Mouse (Mus musculus) liver, adult 2 months (tissue): ENCODE measurements around the gene Shmt2.

Experiments used
- CTCF ChIP-seq: fragments of 200-500 bp; IDR thresholded peaks from 2 replicates; pipeline ENCODE4 v1.5.1; 2011; ENCODE audit warnings: low read depth, low read length, control low read depth
- POLR2A ChIP-seq: fragments of 200-500 bp; IDR thresholded peaks from 2 replicates; pipeline ENCODE4 v1.6.1; 2011; ENCODE audit warnings: low read length, control low read depth; ENCODE audit not compliant: insufficient read depth; ENCODE audit errors: extremely low read depth

GRCm38 (mm10) chr10:127476541-127476940 lies 45.7 kb downstream of the Shmt2 start:
- TF ChIP-seq CTCF = no peak
- TF ChIP-seq POLR2A = no peak
